Mouse (Mus musculus): Measurements from ENCODE around the gene Nhsl2.

GRCm38 (mm10) chrX:101996726-101997125 lies 147.5 kb downstream of the Nhsl2 start:
- TF ChIP-seq CTCF (conservative IDR thresholded peaks at IDR 0.05; ENCODE audit: low read length), result no peak
- TF ChIP-seq NANOG (IDR thresholded peaks at IDR 0.05; ENCODE audit: borderline replicate concordance, low read length), result no peak
